Mouse (Mus musculus) lung, embryonic 15.5 days (tissue): Measurements from ENCODE around the gene Cldn2. TPM values are rescaled to one million over a fixed set of nuclear protein-coding genes. Genes with fewer than 3 reads are reported as not detected.

Source experiments
- ATAC-seq: fragments of 200-750 bp; cut with Nextera tagmentation; 2 replicates; pipeline ENCODE4 v1.8.0; 2017; ENCODE audit warnings: moderate number of reproducible peaks, borderline replicate concordance; ENCODE audit not compliant: low FRiP score, low TSS enrichment; ENCODE audit errors: extremely low read depth
- H3K27ac ChIP-seq: fragments of 300-500 bp; sonication (generic); 2 replicates; pipeline ENCODE4 v1.5.1; 2015; ENCODE audit warnings: moderate library complexity, mild to moderate bottlenecking, inconsistent platforms
- H3K27me3 ChIP-seq: fragments of 300-500 bp; sonication (generic); 2 replicates; pipeline ENCODE4 v1.6.1; 2015; ENCODE audit warnings: inconsistent platforms
- H3K36me3 ChIP-seq: fragments of 300-500 bp; sonication (generic); 2 replicates; pipeline ENCODE4 v1.6.1; 2015; ENCODE audit warnings: inconsistent platforms
- H3K4me1 ChIP-seq: fragments of 300-500 bp; sonication (generic); 2 replicates; pipeline ENCODE4 v1.6.1; 2015; ENCODE audit warnings: inconsistent platforms
- H3K4me2 ChIP-seq: fragments of 300-500 bp; sonication (generic); 2 replicates; pipeline ENCODE4 v1.6.1; 2015; ENCODE audit warnings: inconsistent platforms, mild to moderate bottlenecking, moderate library complexity
- H3K4me3 ChIP-seq: fragments of 300-500 bp; sonication (generic); 2 replicates; pipeline ENCODE4 v1.5.1; 2015; ENCODE audit warnings: mild to moderate bottlenecking, inconsistent platforms
- H3K9ac ChIP-seq: fragments of 300-500 bp; sonication (generic); 2 replicates; pipeline ENCODE4 v1.6.1; 2015; ENCODE audit warnings: inconsistent platforms
- H3K9me3 ChIP-seq: fragments of 300-500 bp; sonication (generic); 2 replicates; pipeline ENCODE4 v1.6.1; 2016; ENCODE audit warnings: inconsistent platforms
- WGBS: fragments of 180-500 bp; shearing (Covaris S2); methylation state at CpG from one replicate; pipeline ENCODE4 v1.1.7; 2015; 5-methylcytosine and 5-hydroxymethylcytosine counted together
- polyA plus RNA-seq: library from polyadenylated mRNA; unstranded; fragments of >200 nt; fragmentation: Nextera tagmentation; extraction: Ambion mirVana; gene quantifications from 2 replicates; pipeline ENCODE4 v1.2.1, GENCODE M21; 2015

The Cldn2 gene
- polyA plus RNA-seq, 1 experiment from 2014 or later: 0.50 TPM

- Histone ChIP-seq H3K9me3 (no peaks in the 10 kb centered on the region), H3K27me3 (no peaks in the 10 kb centered on the region), H3K36me3 (no peaks in the 10 kb centered on the region), H3K27ac (no peak overlapping the region), H3K4me1 (peaks cover 6% of the 10 kb centered on the region; the same call in 1 of the 2 replicates), H3K9ac (no peak overlapping the region), H3K4me3 (no peak overlapping the region), H3K4me2 (no peak overlapping the region)
- ATAC-seq: no peak
- 73% methylated on average over 4 of the region's 4 CpGs for WGBS
These were observed 19.1 kb upstream of the Cldn2 start for GRCm38 (mm10) chrX:139781563-139781962.

- no peak within 1 kb of the TSS for H3K27ac ChIP-seq
- no peak within 1 kb of the TSS for H3K9ac ChIP-seq
- WGBS: 65% methylated on average over 6 of the region's 6 CpGs
- H3K36me3 ChIP-seq: no peaks in the 10 kb centered on the region
- H3K9me3 ChIP-seq: no peaks in the 10 kb centered on the region
- ATAC-seq: no peak
- H3K4me2 ChIP-seq: no peak within 1 kb of the TSS
- H3K4me3 ChIP-seq: no peak within 1 kb of the TSS
- H3K27me3 ChIP-seq: no peaks in the 10 kb centered on the region
- peaks cover 6% of the 10 kb centered on the region; the same call in 1 of the 2 replicates for H3K4me1 ChIP-seq
These were observed 18.2 kb upstream of the Cldn2 start, which contains the start of gene Ripply1 for GRCm38 (mm10) chrX:139782278-139783044. Gene Ripply1 (minus strand): TSS chrX:139782353.

DNA sequence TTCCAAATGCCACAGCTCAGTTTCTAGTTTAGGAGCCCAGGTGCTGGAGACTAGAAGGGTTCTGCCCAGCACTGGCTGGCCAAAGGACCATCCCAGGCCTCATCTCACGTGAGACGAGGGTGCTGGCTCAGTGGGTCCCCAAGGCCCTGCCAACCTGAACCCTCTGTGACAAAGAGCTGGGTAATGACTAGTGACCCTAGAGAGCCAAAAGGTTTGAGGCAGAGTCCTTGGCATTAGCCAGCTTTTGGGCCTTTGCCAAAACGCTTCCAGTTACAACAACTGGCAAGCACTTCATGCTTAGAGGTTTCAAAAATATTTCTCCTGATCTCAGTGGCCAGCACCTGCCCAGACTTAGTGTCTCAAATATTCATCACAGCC is 17.6 kb upstream of the Cldn2 start:
- H3K27ac ChIP-seq: no peak overlapping the region
- H3K4me1 ChIP-seq: peaks cover 6% of the 10 kb centered on the region; the same call in 1 of the 2 replicates
- ATAC-seq: no peak
- H3K4me3 ChIP-seq: no peak overlapping the region
- no peaks in the 10 kb centered on the region for H3K9me3 ChIP-seq
- no peaks in the 10 kb centered on the region for H3K27me3 ChIP-seq
- 67% methylated on average over 3 of the region's 3 CpGs for WGBS
- H3K4me2 ChIP-seq: no peak overlapping the region
- no peak overlapping the region for H3K9ac ChIP-seq
- H3K36me3 ChIP-seq: no peaks in the 10 kb centered on the region

DNA sequence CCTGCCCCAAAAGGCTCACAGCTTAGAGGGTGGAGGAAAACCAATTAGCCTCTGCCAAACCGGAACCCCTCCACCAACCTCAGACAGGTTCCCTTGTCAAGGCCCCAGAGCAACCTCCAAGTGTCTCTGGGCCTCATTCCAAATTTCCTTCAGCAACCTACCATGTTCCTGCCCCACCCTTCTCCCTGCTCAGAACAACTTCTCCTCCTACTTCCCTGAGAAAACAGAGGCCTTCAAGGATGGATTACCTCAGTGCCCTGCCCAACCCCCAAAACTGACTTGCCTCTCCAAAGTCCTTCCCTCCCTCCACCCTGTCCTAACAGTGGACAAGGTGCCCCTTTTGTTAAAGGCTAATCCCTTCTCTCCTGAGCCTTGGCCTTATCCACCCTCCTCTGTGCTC is 14.9 kb upstream of the Cldn2 start:
- Histone ChIP-seq H3K4me2 (no peak overlapping the region), H3K27me3 (no peaks in the 10 kb centered on the region), H3K4me3 (no peak overlapping the region), H3K4me1 (peaks cover 2% of the 10 kb centered on the region; the same call in 1 of the 2 replicates), H3K27ac (peak overlapping the region; percentile 24; the same call in 1 of the 2 replicates), H3K36me3 (no peaks in the 10 kb centered on the region), H3K9ac (no peak overlapping the region), H3K9me3 (no peaks in the 10 kb centered on the region)
- 11% methylated on average over 1 of the region's 1 CpGs for WGBS
- peak; percentile 81 for ATAC-seq

- H3K4me3 ChIP-seq: no peak overlapping the region
These were observed 6.4 kb upstream of the Cldn2 start for GRCm38 (mm10) chrX:139794072-139794845.

DNA sequence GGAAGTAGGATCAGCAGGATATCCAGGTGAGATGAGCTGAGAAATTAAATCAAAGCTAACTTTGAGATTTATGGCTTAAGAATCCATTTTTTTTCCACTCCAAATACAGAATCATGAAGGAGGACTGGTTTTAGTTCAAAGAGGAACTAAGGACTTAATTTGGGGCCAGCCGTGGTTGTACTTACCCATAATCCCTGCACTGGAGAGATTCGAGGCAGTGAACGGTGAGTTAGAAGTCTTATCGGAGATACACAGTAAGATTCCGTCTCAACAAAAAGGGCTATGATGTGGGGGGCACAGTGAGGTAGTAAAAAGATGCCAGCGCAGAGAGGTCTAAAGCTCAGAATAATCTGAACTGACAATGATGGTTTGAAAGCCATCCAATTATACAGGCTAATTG is 4.6 kb upstream of the Cldn2 start:
- no peaks in the 10 kb centered on the region for H3K36me3 ChIP-seq
- H3K4me3 ChIP-seq: no peak overlapping the region
- no peaks in the 10 kb centered on the region for H3K4me1 ChIP-seq
- H3K27ac ChIP-seq: no peak overlapping the region
- no peaks in the 10 kb centered on the region for H3K9me3 ChIP-seq
- no peak overlapping the region for H3K9ac ChIP-seq
- no peak for ATAC-seq
- 91% methylated on average over 6 of the region's 6 CpGs for WGBS
- H3K4me2 ChIP-seq: no peak overlapping the region
- no peaks in the 10 kb centered on the region for H3K27me3 ChIP-seq

More at GRCm38 (mm10) chrX:139794072-139794845, 6.4 kb upstream of the Cldn2 start:
- WGBS: 64% methylated on average over 7 of the region's 7 CpGs
- Histone ChIP-seq H3K4me2 (no peak overlapping the region), H3K27ac (no peak overlapping the region), H3K4me1 (no peaks in the 10 kb centered on the region), H3K9ac (no peak overlapping the region), H3K36me3 (no peaks in the 10 kb centered on the region), H3K27me3 (no peaks in the 10 kb centered on the region), H3K9me3 (no peaks in the 10 kb centered on the region)
- ATAC-seq: no peak

DNA sequence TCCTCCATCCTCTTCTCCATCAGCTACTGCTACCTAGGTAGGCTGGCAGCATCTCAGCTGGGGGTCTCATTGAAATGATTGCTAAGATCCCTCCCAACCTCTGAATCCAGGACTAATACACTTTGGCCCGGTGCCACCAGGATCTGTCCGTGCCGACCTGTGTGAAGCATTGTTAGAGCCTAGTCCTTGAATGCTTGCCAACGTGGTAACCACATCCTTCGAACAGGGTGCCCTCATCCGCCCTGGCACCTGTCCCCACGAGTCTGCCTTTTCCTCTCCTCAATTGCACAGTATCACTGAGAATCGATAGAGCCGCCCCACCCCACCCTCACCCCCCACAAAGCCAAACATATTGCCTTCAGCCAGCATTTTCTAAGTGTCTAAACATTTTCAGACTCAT is 2.8 kb upstream of the Cldn2 start:
- Histone ChIP-seq H3K27me3 (no peaks in the 10 kb centered on the region), H3K4me3 (no peak overlapping the region), H3K4me1 (no peaks in the 10 kb centered on the region), H3K36me3 (no peaks in the 10 kb centered on the region), H3K27ac (no peak overlapping the region), H3K9ac (no peak overlapping the region), H3K9me3 (no peaks in the 10 kb centered on the region), H3K4me2 (no peak overlapping the region)
- WGBS: 56% methylated on average over 9 of the region's 9 CpGs
- no peak for ATAC-seq

- no peak for ATAC-seq
- Histone ChIP-seq H3K27me3 (no peaks in the 10 kb centered on the region), H3K4me1 (no peaks in the 10 kb centered on the region), H3K4me2 (no peak overlapping the region), H3K27ac (no peak overlapping the region), H3K4me3 (no peak overlapping the region), H3K36me3 (no peaks in the 10 kb centered on the region), H3K9ac (no peak overlapping the region), H3K9me3 (no peaks in the 10 kb centered on the region)
- WGBS: 71% methylated on average over 3 of the region's 3 CpGs
These were observed 675 bp upstream of the Cldn2 start for GRCm38 (mm10) chrX:139799953-139800352.

- no peaks in the 10 kb centered on the region for H3K27me3 ChIP-seq
- no peaks in the 10 kb centered on the region for H3K9me3 ChIP-seq
- H3K4me3 ChIP-seq: no peak overlapping the region
- no peak overlapping the region for H3K27ac ChIP-seq
- WGBS: 59% methylated on average over 2 of the region's 2 CpGs
- H3K4me2 ChIP-seq: no peak overlapping the region
- ATAC-seq: no peak
- no peaks in the 10 kb centered on the region for H3K36me3 ChIP-seq
- H3K9ac ChIP-seq: no peak overlapping the region
- H3K4me1 ChIP-seq: no peaks in the 10 kb centered on the region
These were observed 2.4 kb downstream of the Cldn2 start for GRCm38 (mm10) chrX:139803028-139803427.

- Histone ChIP-seq H3K27ac (no peak overlapping the region), H3K4me1 (no peaks in the 10 kb centered on the region), H3K9ac (no peak overlapping the region), H3K36me3 (no peaks in the 10 kb centered on the region), H3K4me2 (no peak overlapping the region), H3K4me3 (no peak overlapping the region), H3K27me3 (no peaks in the 10 kb centered on the region), H3K9me3 (no peaks in the 10 kb centered on the region)
- 75% methylated on average over 4 of the region's 4 CpGs for WGBS
- ATAC-seq: no peak
These were observed 5.3 kb downstream of the Cldn2 start for GRCm38 (mm10) chrX:139805918-139806317.

- Histone ChIP-seq H3K9me3 (no peaks in the 10 kb centered on the region), H3K27me3 (no peaks in the 10 kb centered on the region), H3K4me1 (no peaks in the 10 kb centered on the region), H3K9ac (no peak overlapping the region), H3K27ac (no peak overlapping the region), H3K4me3 (no peak overlapping the region), H3K36me3 (no peaks in the 10 kb centered on the region), H3K4me2 (no peak overlapping the region)
- 72% methylated on average over 2 of the region's 2 CpGs for WGBS
- ATAC-seq: no peak
These were observed 6.8 kb downstream of the Cldn2 start for GRCm38 (mm10) chrX:139807391-139807790.

DNA sequence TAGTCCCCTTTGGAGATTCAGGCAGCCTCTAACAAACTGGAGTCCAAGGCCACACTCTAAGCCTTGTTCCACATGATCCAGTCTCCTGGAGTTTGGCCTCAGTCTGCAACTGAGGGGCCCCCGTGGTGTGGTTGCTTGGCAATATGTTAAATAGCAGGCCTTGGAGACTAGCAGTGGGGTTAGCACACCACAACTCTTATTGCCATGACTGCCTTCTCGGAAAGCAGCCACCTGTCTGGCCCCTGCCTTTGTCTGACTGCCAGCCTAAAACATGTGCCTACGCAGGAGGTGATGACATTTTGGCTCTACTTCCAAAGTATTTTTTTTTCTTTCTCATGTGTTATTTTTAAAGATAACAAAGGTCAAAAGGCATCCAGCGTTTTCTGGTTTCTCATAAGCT is 7.5 kb downstream of the Cldn2 start:
- Histone ChIP-seq H3K36me3 (no peaks in the 10 kb centered on the region), H3K4me1 (no peaks in the 10 kb centered on the region), H3K27me3 (no peaks in the 10 kb centered on the region), H3K27ac (no peak overlapping the region), H3K4me2 (no peak overlapping the region), H3K4me3 (no peak overlapping the region), H3K9ac (no peak overlapping the region), H3K9me3 (no peaks in the 10 kb centered on the region)
- no peak for ATAC-seq
- WGBS: 47% methylated on average over 4 of the region's 4 CpGs
